Mouse (Mus musculus) frontal cortex, postnatal 36 days (tissue): ENCODE results near the gene Npas2.

Source experiments
- DNase-seq, 2 experiments: peaks; one replicate each; pipeline ENCODE4 v3.0.0; 2022; ENCODE audit warnings: low spot score in 2 of 2

Gene Npas2

GRCm38 (mm10) chr1:39283323-39283722, 89.8 kb downstream of the Npas2 start:
- DNase-seq, result no peak

- no peak for DNase-seq
Observed at GRCm38 (mm10) chr1:39284786-39285185, 91.3 kb downstream of the Npas2 start.

- no peak for DNase-seq
Observed at GRCm38 (mm10) chr1:39287076-39287475, 93.5 kb downstream of the Npas2 start.

- DNase-seq, result no peak
Observed at GRCm38 (mm10) chr1:39287831-39288230, 94.3 kb downstream of the Npas2 start.

GRCm38 (mm10) chr1:39288425-39288824, 94.9 kb downstream of the Npas2 start:
- no peak for DNase-seq

- no peak for DNase-seq
Observed at GRCm38 (mm10) chr1:39292001-39292400, 98.5 kb downstream of the Npas2 start.

- DNase-seq, result no peak
Observed at GRCm38 (mm10) chr1:39298294-39298693, 104.8 kb downstream of the Npas2 start.

GRCm38 (mm10) chr1:39300243-39300642, 106.7 kb downstream of the Npas2 start:
- DNase-seq, result no peak

- DNase-seq, result no peak
Observed at GRCm38 (mm10) chr1:39300676-39301075, 107.1 kb downstream of the Npas2 start.

- DNase-seq, result no peak
Observed at GRCm38 (mm10) chr1:39302246-39302645, 108.7 kb downstream of the Npas2 start.

- no peak for DNase-seq
Observed at GRCm38 (mm10) chr1:39303054-39303649, 109.6 kb downstream of the Npas2 start.

GRCm38 (mm10) chr1:39307291-39307690, 113.8 kb downstream of the Npas2 start:
- DNase-seq, result no peak

GRCm38 (mm10) chr1:39307971-39308370, 114.4 kb downstream of the Npas2 start:
- DNase-seq, result no peak

- no peak for DNase-seq
Observed at GRCm38 (mm10) chr1:39309548-39309947, 116.0 kb downstream of the Npas2 start.

- DNase-seq, result no peak
Observed at GRCm38 (mm10) chr1:39312345-39312967, 118.9 kb downstream of the Npas2 start.

- DNase-seq, result no peak
Observed at GRCm38 (mm10) chr1:39313352-39314245, 120.1 kb downstream of the Npas2 start.

GRCm38 (mm10) chr1:39317935-39318334, 124.4 kb downstream of the Npas2 start:
- DNase-seq, result peak in 1 of 2 experiments; percentile 52

- peak in 1 of 2 experiments; percentile 78 for DNase-seq
Observed at GRCm38 (mm10) chr1:39318870-39319269, 125.3 kb downstream of the Npas2 start.

GRCm38 (mm10) chr1:39321954-39322353, 128.4 kb downstream of the Npas2 start:
- DNase-seq, result no peak

- DNase-seq, result no peak
Observed at GRCm38 (mm10) chr1:39325228-39325627, 131.7 kb downstream of the Npas2 start.

- DNase-seq, result peak in 1 of 2 experiments; percentile 70
Observed at GRCm38 (mm10) chr1:39327546-39327945, 134.0 kb downstream of the Npas2 start.

- no peak for DNase-seq
Observed at GRCm38 (mm10) chr1:39330857-39331594, 137.5 kb downstream of the Npas2 start.
